15 mouse cellular contexts compared by ENCODE assay signal in genomic region chr13:70676243-70677183, GRCm38 (mm10). TPM values are rescaled to one million over a fixed set of nuclear protein-coding genes. Genes with fewer than 3 reads are reported as not detected.
A peak's percentile ranks its signal among the peaks of the same experiment; 100 is the strongest.
DNase-seq lines count a peak whose midpoint lies in the region; ATAC-seq and TF ChIP-seq lines count a peak whose summit lies in the region.
"Had no signal": no experiment of that assay in that cellular context is flagged by ENCODE, and none has a peak within 500 bp of the region (broad histone marks: within the 10 kb centered on the region; RNA-seq: fewer than 3 reads in every experiment).

No protein-coding gene starts in this region.

- no peak overlapping the region for H3K9ac ChIP-seq in lung, embryonic 14.5 days
- H3K9ac ChIP-seq in embryonic facial prominence, embryonic 14.5 days (ENCODE audit: low read depth, low read length) = no peak overlapping the region
- H3K9ac ChIP-seq: heart, embryonic 15.5 days; limb, embryonic 12.5 days; liver, embryonic 14.5 days; midbrain, embryonic 12.5 days had no signal

- no peaks in the 10 kb centered on the region for H3K27me3 ChIP-seq in lung, embryonic 14.5 days (ENCODE audit: insufficient read depth, low read length)
- H3K27me3 ChIP-seq in embryonic facial prominence, embryonic 14.5 days (replicated peaks; ENCODE audit: control insufficient read depth, insufficient read depth, low read length) = no peaks in the 10 kb centered on the region
- H3K27me3 ChIP-seq: heart, embryonic 15.5 days; limb, embryonic 12.5 days; midbrain, embryonic 12.5 days had no signal

- 31% methylated on average over 20 of the region's 20 CpGs for WGBS in lung, embryonic 14.5 days
- whole genome bisulfite sequencing in embryonic facial prominence, embryonic 14.5 days = 63% methylated on average over 20 of the region's 20 CpGs

- 0 out of 2 replicates have a peak overlapping the region, but pooled peaks have one; percentile 7 for H3K4me2 ChIP-seq in lung, embryonic 14.5 days
- H3K4me2 ChIP-seq in embryonic facial prominence, embryonic 14.5 days (ENCODE audit: low read depth, low read length) = no peak overlapping the region
- H3K4me2 ChIP-seq: heart, embryonic 15.5 days; limb, embryonic 12.5 days; midbrain, embryonic 12.5 days had no signal

- H3K27ac ChIP-seq in gastrocnemius, adult 2 months = no peak overlapping the region
- H3K27ac ChIP-seq in lung, embryonic 14.5 days (ENCODE audit: low read depth) = no peak overlapping the region
- no peak overlapping the region for H3K27ac ChIP-seq in embryonic facial prominence, embryonic 14.5 days (replicated peaks; ENCODE audit: low read depth, low read length)
- H3K27ac ChIP-seq: heart, embryonic 15.5 days; limb, embryonic 12.5 days; liver, embryonic 14.5 days; macrophage; midbrain, embryonic 12.5 days had no signal

- peak; percentile 18 for DNase-seq in gastrocnemius, adult 2 months
- DNase-seq in gastrocnemius, adult 18-20 months (ENCODE audit: low spot score) = no peak
- DNase-seq in lung, embryonic 14.5 days = peak; percentile 14
- DNase-seq in lung, adult 18-20 months = no peak
- peak; percentile 65 for DNase-seq in NIH3T3 (ENCODE audit: low read depth)
- DNase-seq in embryonic facial prominence, embryonic 14.5 days (ENCODE audit: low spot score) = peak; percentile 41
- DNase-seq in spleen, postnatal 36 days (ENCODE audit: low spot score in 2 of 2) = no peak
- no peak for DNase-seq in heart, postnatal 36 days
- DNase-seq: thymus, postnatal 14 days had no signal

- no peak for ATAC-seq in lung, embryonic 14.5 days (ENCODE audit: insufficient read depth)
- ATAC-seq in embryonic facial prominence, embryonic 14.5 days (ENCODE audit: low read depth) = peak; percentile 30; the same call in 1 of the 2 replicates
- ATAC-seq: CD4-positive, CD25-positive, alpha-beta regulatory T cell, adult 4 months had no signal

- no peak overlapping the region for H3K4me3 ChIP-seq in gastrocnemius, adult 2 months
- no peak overlapping the region for H3K4me3 ChIP-seq in lung, embryonic 14.5 days (ENCODE audit: low read depth, low read length)
- H3K4me3 ChIP-seq in embryonic facial prominence, embryonic 14.5 days (ENCODE audit: low read depth, low read length) = no peak overlapping the region
- H3K4me3 ChIP-seq: heart, embryonic 15.5 days; limb, embryonic 12.5 days; midbrain, embryonic 12.5 days had no signal

- H3K36me3 ChIP-seq in lung, embryonic 14.5 days (ENCODE audit: insufficient read depth) = no peaks in the 10 kb centered on the region
- no peaks in the 10 kb centered on the region for H3K36me3 ChIP-seq in embryonic facial prominence, embryonic 14.5 days (ENCODE audit: control insufficient read depth, insufficient read depth, low read length)
- H3K36me3 ChIP-seq: heart, embryonic 15.5 days; limb, embryonic 12.5 days; midbrain, embryonic 12.5 days had no signal

- H3K9me3 ChIP-seq in lung, embryonic 14.5 days (ENCODE audit: low read depth, low read length) = no peaks in the 10 kb centered on the region
- no peaks in the 10 kb centered on the region for H3K9me3 ChIP-seq in embryonic facial prominence, embryonic 14.5 days (ENCODE audit: control insufficient read depth, low read length)
- H3K9me3 ChIP-seq: heart, embryonic 15.5 days; limb, embryonic 12.5 days; midbrain, embryonic 12.5 days had no signal

- H3K4me1 ChIP-seq in lung, embryonic 14.5 days (ENCODE audit: insufficient read depth) = peaks cover 5% of the 10 kb centered on the region; the same call in 1 of the 2 replicates
- no peaks in the 10 kb centered on the region for H3K4me1 ChIP-seq in embryonic facial prominence, embryonic 14.5 days (ENCODE audit: control insufficient read depth, insufficient read depth, low read length)
- H3K4me1 ChIP-seq: heart, embryonic 15.5 days; limb, embryonic 12.5 days; midbrain, embryonic 12.5 days had no signal

- intact Hi-C loops in gastrocnemius, adult 2 months (cut with DNase I) = no loop called here
- intact Hi-C loops in heart, postnatal 36 days (cut with DNase I) = no loop called here

- TF ChIP-seq CTCF in gastrocnemius, adult 2 months (IDR thresholded peaks at IDR 0.05) = no peak
- no peak for TF ChIP-seq CTCF in lung, embryonic 14.5 days (IDR thresholded peaks at IDR 0.05; ENCODE audit: low read depth)

RNA-seq across cellular contexts. Expression of gene Ice1, which starts 39.1 kb away (rescaled TPM):
- total RNA-seq in gastrocnemius, adult 2 months (2021) = 10 to 100 TPM; 17.1 to 22.8 TPM
- total RNA-seq in gastrocnemius, adult 18-20 months (2021) = 10 to 100 TPM; 14.6 to 18.3 TPM
- polyA plus RNA-seq in lung, embryonic 14.5 days (2014; fragmentation: Nextera tagmentation; extraction: Ambion mirVana) = 28.2 and 31.8 TPM in 2 replicates
- polyA plus RNA-seq in embryonic facial prominence, embryonic 14.5 days (2014; fragmentation: Nextera tagmentation; extraction: Ambion mirVana) = 30.1 and 36.2 TPM in 2 replicates
- 10 to 100 TPM; 25.6 to 27.2 TPM for total RNA-seq in heart, postnatal 36 days (2021)

Comparison
In these comparisons a context has a peak if more than half of its experiments do, and no peak if none do; other contexts are left out.
1. DNase-seq: peak in gastrocnemius, adult 2 months (single experiment), lung, embryonic 14.5 days (single experiment), NIH3T3 (single experiment) and embryonic facial prominence, embryonic 14.5 days (single experiment); none in gastrocnemius, adult 18-20 months (single experiment), lung, adult 18-20 months (0 of 2), spleen, postnatal 36 days (0 of 2) and heart, postnatal 36 days (0 of 2).